Mouse (Mus musculus) thymus, adult 2 months (tissue): ENCODE results near the gene Mafg. TPM values are rescaled to one million over a fixed set of nuclear protein-coding genes. Genes with fewer than 3 reads are reported as not detected.
"Not testable (repeated sequence)": the region's sequence is repeated elsewhere in the genome, so short reads cannot be mapped to it uniquely, and the experiment has no call there.

Experiments
- DNase-seq: peaks from one replicate; pipeline ENCODE4 v3.0.0; 2021
- H3K27ac ChIP-seq: fragments of 200-500 bp; 2 replicates; pipeline ENCODE4 v1.5.1; 2012; ENCODE audit warnings: low read length, control low read depth; ENCODE audit not compliant: control insufficient read depth, insufficient read depth
- H3K27me3 ChIP-seq: fragments of 200-500 bp; 2 replicates; pipeline ENCODE4 v1.6.1; 2012; ENCODE audit warnings: mild to moderate bottlenecking, low read length, moderate library complexity, mixed read lengths; ENCODE audit not compliant: control insufficient read depth, insufficient read depth
- H3K36me3 ChIP-seq: fragments of 200-500 bp; 2 replicates; pipeline ENCODE4 v1.6.1; 2012; ENCODE audit warnings: mild to moderate bottlenecking, low read length, moderate library complexity; ENCODE audit not compliant: control insufficient read depth, insufficient read depth
- H3K4me1 ChIP-seq: fragments of 200-500 bp; replicated peaks from 2 replicates; pipeline ENCODE4 v1.6.1; 2012; ENCODE audit warnings: low read length; ENCODE audit not compliant: control insufficient read depth, insufficient read depth
- H3K4me3 ChIP-seq: fragments of 200-500 bp; 2 replicates; pipeline ENCODE4 v1.5.1; 2012; ENCODE audit warnings: mild to moderate bottlenecking, low read length, control low read depth, moderate library complexity; ENCODE audit not compliant: control insufficient read depth, insufficient read depth
- CTCF ChIP-seq: fragments of 200-500 bp; IDR thresholded peaks from 2 replicates; pipeline ENCODE4 v1.5.1; 2012; ENCODE audit warnings: mild to moderate bottlenecking, control low read depth, low read length, moderate library complexity, borderline replicate concordance; ENCODE audit not compliant: control insufficient read depth, poor library complexity, insufficient read depth; ENCODE audit errors: extremely low read depth
- POLR2A ChIP-seq: fragments of 200-500 bp; IDR thresholded peaks from 2 replicates; pipeline ENCODE4 v1.6.1; 2012; ENCODE audit warnings: mild to moderate bottlenecking, low read length, control low read depth, moderate library complexity; ENCODE audit not compliant: control insufficient read depth, poor library complexity, insufficient read depth; ENCODE audit errors: extremely low read depth
- WGBS: fragments of 180-500 bp; shearing (Covaris S2); methylation state at CpG from one replicate; pipeline ENCODE4 v1.1.7; 2018; 5-methylcytosine and 5-hydroxymethylcytosine counted together
- polyA plus RNA-seq: library from polyadenylated mRNA; depleted of rRNA; stranded (reverse); fragments of >200 nt; gene quantifications from 2 replicates; pipeline ENCODE4 v1.2.3, GENCODE M21; 2012; rRNA removed

Gene Mafg
- polyA plus RNA-seq = 33.6 and 35.5 TPM in 2 replicates

DNA sequence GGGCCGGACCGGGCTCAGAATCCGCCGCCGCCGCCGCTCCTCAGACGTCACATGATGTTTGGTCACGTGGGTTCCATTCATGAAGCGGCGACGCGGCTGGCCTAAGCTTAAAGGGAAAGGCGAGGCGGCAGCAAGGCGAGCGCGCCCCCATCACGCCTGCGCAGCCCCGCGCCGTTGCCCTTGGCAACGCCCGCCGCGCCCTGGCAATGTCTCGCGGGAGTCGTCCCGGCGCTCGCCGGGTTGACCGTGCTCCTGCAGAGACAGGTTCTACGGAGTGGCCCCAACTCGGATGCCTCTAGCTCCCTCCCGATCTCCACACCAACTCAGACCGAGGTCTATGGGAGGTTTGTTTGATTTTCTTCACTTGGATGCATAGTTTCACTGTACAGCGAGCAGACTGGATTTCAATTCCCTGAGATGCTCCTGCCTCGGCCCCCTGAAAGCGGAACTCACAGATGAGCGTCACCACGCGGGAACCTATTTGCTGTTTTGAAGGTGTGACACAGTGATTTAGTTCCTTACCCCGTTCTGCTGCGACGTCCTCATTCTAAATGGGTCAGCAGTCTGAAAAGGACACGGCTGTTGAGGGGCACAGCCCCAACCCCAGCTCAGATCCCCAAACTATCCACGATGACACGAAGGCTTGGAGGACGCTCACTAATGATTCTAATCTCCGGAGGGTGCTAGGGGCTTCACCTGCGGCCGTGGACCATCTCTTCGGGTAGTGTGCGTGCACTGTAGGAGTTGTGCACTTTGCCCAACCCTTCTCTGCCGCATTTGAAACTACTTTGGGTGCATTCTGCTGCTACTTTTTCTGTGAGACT is at the start of gene Mafg:
Gene Mafg (minus strand): TSS at position 81 of the 824 bp plus-strand sequence.
- peak; percentile 85 for DNase-seq
- 17% methylated on average over 56 of the region's 58 CpGs for WGBS
- Histone ChIP-seq H3K4me3 (peak within 1 kb of the TSS; percentile 84), H3K27ac (no peak within 1 kb of the TSS), H3K27me3 (no peaks in the 10 kb centered on the region), H3K4me1 (peaks cover 45% of the 10 kb centered on the region), H3K36me3 (no peaks in the 10 kb centered on the region)
- TF ChIP-seq POLR2A (no peak), CTCF (peak; percentile 29; the same call in 1 of the 2 replicates)

DNA sequence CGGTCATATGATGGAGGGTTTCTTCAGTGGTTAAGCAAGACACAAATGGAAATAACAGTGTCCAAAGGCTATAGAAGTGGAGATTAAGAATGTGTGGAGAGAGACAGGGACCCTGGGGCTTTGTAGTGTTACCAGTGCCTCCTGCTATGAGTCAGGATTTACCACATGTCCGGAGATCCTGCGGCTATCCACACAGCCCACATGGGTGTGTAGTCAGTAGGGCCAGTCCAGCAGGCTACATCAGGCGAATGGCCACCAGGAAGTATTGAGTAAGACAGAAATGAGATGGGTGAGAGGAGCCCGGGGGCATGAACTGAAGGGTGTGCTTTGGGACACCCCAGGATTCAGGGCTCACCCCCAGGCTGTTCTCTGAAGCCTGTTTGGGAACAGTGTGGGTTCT is 49.3 kb upstream of the Mafg start:
- Histone ChIP-seq H3K27me3 (no peaks in the 10 kb centered on the region), H3K27ac (no peak overlapping the region), H3K36me3 (peaks cover 18% of the 10 kb centered on the region; the same call in 1 of the 2 replicates), H3K4me1 (no peaks in the 10 kb centered on the region), H3K4me3 (no peak overlapping the region)
- TF ChIP-seq CTCF (no peak), POLR2A (no peak)
- 97% methylated on average over 5 of the region's 5 CpGs for WGBS
- DNase-seq = no peak

DNA sequence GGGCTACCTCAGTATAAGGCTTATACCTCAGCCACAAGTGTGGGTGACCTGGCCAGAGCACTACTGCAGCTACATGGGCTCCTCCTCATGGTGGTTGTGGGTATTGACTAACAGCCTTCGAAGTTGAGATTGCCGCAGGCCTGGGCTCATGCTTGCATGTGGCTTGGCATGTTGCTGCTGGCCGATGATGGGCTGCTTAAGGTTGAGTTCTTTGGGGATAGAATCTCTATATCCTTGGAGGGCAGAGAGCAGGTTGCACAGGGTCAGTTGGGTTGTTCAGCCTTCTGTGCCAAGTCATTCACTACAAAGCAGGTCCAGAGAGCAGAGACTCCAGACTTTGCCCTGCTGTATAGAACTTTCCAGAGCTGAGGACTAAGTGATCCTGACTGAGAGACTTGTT is 46.5 kb upstream of the Mafg start:
- H3K27me3 ChIP-seq = no peaks in the 10 kb centered on the region
- peaks cover 5% of the 10 kb centered on the region; the same call in 1 of the 2 replicates for H3K4me1 ChIP-seq
- DNase-seq = no peak
- H3K4me3 ChIP-seq = no peak overlapping the region
- TF ChIP-seq POLR2A = no peak
- no peak for TF ChIP-seq CTCF
- H3K27ac ChIP-seq = no peak overlapping the region
- WGBS = 87% methylated on average over 3 of the region's 3 CpGs
- peaks cover 18% of the 10 kb centered on the region; the same call in 1 of the 2 replicates for H3K36me3 ChIP-seq

DNA sequence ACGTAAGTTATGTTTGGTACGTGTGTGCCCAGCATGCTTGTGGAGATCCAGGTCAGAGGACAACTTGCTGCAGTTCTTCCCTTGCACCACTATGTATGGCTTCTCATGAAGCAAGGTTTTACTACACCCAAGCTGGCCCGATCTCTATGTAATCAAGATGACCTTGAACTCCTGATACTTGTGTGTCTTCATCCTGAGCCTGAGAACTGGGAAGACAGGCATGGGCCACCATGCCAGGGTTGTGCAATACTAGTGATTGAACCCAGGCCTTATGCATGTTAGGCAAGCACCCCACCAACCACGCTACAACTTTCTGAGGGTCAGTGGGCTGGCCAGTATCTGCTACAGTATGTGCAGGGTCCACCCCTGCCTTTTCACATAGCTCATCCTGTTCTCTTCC is 43.6 kb upstream of the Mafg start:
- TF ChIP-seq CTCF (no peak), POLR2A (no peak)
- 96% methylated on average over 4 of the region's 4 CpGs for WGBS
- Histone ChIP-seq H3K27ac (no peak overlapping the region), H3K27me3 (no peaks in the 10 kb centered on the region), H3K4me3 (no peak overlapping the region), H3K4me1 (peaks cover 17% of the 10 kb centered on the region), H3K36me3 (peaks cover 13% of the 10 kb centered on the region; the same call in 1 of the 2 replicates)
- DNase-seq = no peak

DNA sequence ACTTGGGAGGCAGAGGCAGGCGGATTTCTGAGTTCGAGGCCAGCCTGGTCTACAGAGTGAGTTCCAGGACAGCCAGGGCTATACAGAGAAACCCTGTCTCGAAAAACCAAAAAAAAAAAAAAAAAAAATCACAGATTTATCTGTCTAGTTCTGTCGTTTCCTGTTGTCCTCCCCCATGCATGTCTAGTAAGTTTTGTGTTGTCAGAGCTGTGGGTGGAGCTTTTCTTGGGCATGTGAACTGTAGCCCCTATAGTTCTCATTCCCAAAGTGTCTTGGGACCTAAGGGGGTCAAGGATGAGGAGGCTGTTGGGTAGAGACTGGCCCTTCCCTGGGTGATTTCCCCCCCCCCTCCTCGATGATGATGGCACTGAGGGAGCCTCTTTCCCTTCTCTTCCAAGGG is 42.5 kb upstream of the Mafg start:
- 74% methylated on average over 5 of the region's 5 CpGs for WGBS
- H3K4me3 ChIP-seq, H3K27ac ChIP-seq, DNase-seq, H3K27me3 ChIP-seq: not testable (repeated sequence)
- peaks cover 13% of the 10 kb centered on the region; the same call in 1 of the 2 replicates for H3K36me3 ChIP-seq
- H3K4me1 ChIP-seq = peaks cover 17% of the 10 kb centered on the region

DNA sequence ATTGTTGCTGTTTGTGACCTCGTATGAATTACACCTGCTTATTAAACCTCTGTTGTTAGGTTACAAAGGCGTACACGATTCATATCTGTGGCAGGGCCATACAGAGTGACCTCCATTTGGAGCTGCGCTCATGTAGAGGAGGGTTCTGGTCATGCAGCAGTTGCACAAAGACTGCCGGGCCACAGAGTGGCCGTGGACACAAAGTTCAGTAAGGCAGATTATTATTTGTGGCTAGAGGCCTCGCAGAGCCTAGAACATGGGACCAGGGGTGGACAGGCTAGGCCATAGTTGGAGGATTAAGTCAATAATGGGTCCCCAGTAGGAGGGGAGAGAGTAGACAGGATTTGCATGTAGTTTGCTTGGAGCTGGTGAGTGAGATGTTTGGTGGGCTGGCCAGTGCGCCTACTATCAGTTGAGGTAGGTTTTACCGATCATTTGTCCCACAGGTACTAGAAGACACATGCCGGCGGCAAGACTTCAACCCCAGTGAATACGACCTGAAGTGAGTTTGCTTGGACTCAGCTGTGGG is 40.3 kb upstream of the Mafg start:
- Histone ChIP-seq H3K36me3 (peaks cover 4% of the 10 kb centered on the region; the same call in 1 of the 2 replicates), H3K4me1 (peaks cover 17% of the 10 kb centered on the region), H3K27me3 (no peaks in the 10 kb centered on the region), H3K4me3 (peak overlapping the region; percentile 80), H3K27ac (peak overlapping the region; percentile 4; the same call in 1 of the 2 replicates)
- peak; percentile 6 for DNase-seq
- TF ChIP-seq CTCF (no peak), POLR2A (no peak)
- 38% methylated on average over 12 of the region's 12 CpGs for WGBS
